ENCODE assay signal across 11 mouse cellular contexts in genomic region chr7:30412735-30413147, GRCm38 (mm10). TPM values are rescaled to one million over a fixed set of nuclear protein-coding genes. Genes with fewer than 3 reads are reported as not detected.
DNase-seq lines count a peak whose midpoint lies in the region; ATAC-seq and TF ChIP-seq lines count a peak whose summit lies in the region.
"Had no signal": no experiment of that assay in that cellular context is flagged by ENCODE, and none has a peak within 500 bp of the region (broad histone marks: within the 10 kb centered on the region; RNA-seq: fewer than 3 reads in every experiment).

No protein-coding gene starts in this region.

- no peak for TF ChIP-seq CTCF in liver, embryonic 14.5 days (IDR thresholded peaks at IDR 0.05; ENCODE audit: low read depth)

- WGBS in liver, embryonic 14.5 days (ENCODE audit: insufficient replicate concordance) = 6% methylated on average over 4 of the region's 4 CpGs
- WGBS in hindbrain, embryonic 10.5 days = 54% methylated on average over 4 of the region's 4 CpGs
- 53% methylated on average over 3 of the region's 4 CpGs for WGBS in forebrain, embryonic 14.5 days

- peak; percentile 71 for DNase-seq in 416B (ENCODE audit: low read depth)
- peak; percentile 70 to 75 for DNase-seq in B cell, adult 2 months
- no peak for DNase-seq in liver, embryonic 14.5 days (ENCODE audit: low read depth in 3 of 3, low spot score in 3 of 3)
- peak; percentile 61 to 71 for DNase-seq in spleen, postnatal 36 days (ENCODE audit: low spot score in 2 of 2)
- DNase-seq in hindbrain, embryonic 10.5 days (ENCODE audit: low spot score) = no peak
- DNase-seq in forebrain, embryonic 14.5 days (ENCODE audit: low spot score) = no peak
- DNase-seq in neural tube, embryonic 10.5 days (ENCODE audit: extremely low spot score, low spot score) = no peak
- DNase-seq: adrenal gland, postnatal 14 days; cerebellum, postnatal 10 days; right cerebral cortex, adult 18-20 months had no signal

- H3K9ac ChIP-seq in liver, embryonic 14.5 days (replicated peaks) = no peak overlapping the region
- H3K9ac ChIP-seq in forebrain, embryonic 14.5 days (ENCODE audit: low read length) = no peak overlapping the region

- TF ChIP-seq EP300 in liver, embryonic 14.5 days (IDR thresholded peaks at IDR 0.05; ENCODE audit: low read depth) = no peak

- H3K4me3 ChIP-seq in liver, embryonic 14.5 days (ENCODE audit: insufficient read depth in 1 of 2, low read depth in 2 of 2, low read length in 2 of 2) = no peak overlapping the region
- no peak overlapping the region for H3K4me3 ChIP-seq in hindbrain, embryonic 10.5 days
- no peak overlapping the region for H3K4me3 ChIP-seq in forebrain, embryonic 14.5 days (ENCODE audit: low read depth, low read length)
- H3K4me3 ChIP-seq: erythroblast, embryonic 14.5 days had no signal

- peak; percentile 18; the same call in 1 of the 2 replicates for ATAC-seq in liver, embryonic 14.5 days (ENCODE audit: insufficient read depth)
- no peak for ATAC-seq in forebrain, embryonic 14.5 days

- no peak overlapping the region for H3K27ac ChIP-seq in liver, embryonic 14.5 days
- H3K27ac ChIP-seq in hindbrain, embryonic 10.5 days = no peak overlapping the region
- H3K27ac ChIP-seq in forebrain, embryonic 14.5 days (ENCODE audit: low read depth, low read length) = no peak overlapping the region

- no peaks in the 10 kb centered on the region for H3K36me3 ChIP-seq in liver, embryonic 14.5 days (replicated peaks; ENCODE audit: control insufficient read depth, insufficient read depth, low read depth)
- no peaks in the 10 kb centered on the region for H3K36me3 ChIP-seq in hindbrain, embryonic 10.5 days
- H3K36me3 ChIP-seq in forebrain, embryonic 14.5 days (ENCODE audit: control insufficient read depth, insufficient read depth, low read length) = no peaks in the 10 kb centered on the region

- H3K9me3 ChIP-seq in liver, embryonic 14.5 days (ENCODE audit: control insufficient read depth, low read length) = no peaks in the 10 kb centered on the region
- no peaks in the 10 kb centered on the region for H3K9me3 ChIP-seq in hindbrain, embryonic 10.5 days
- H3K9me3 ChIP-seq in forebrain, embryonic 14.5 days (replicated peaks; ENCODE audit: control insufficient read depth, low read length) = no peaks in the 10 kb centered on the region

- peaks cover 0 to 5% of the 10 kb centered on the region in 2 experiments; a peak in 1 of 4 replicates for H3K4me1 ChIP-seq in liver, embryonic 14.5 days (replicated peaks; ENCODE audit: control insufficient read depth in 2 of 2, insufficient read depth in 2 of 2, low read length in 1 of 2)
- H3K4me1 ChIP-seq in hindbrain, embryonic 10.5 days (replicated peaks) = no peaks in the 10 kb centered on the region
- H3K4me1 ChIP-seq in forebrain, embryonic 14.5 days (ENCODE audit: control insufficient read depth, insufficient read depth, low read length) = no peaks in the 10 kb centered on the region

- no peaks in the 10 kb centered on the region for H3K27me3 ChIP-seq in liver, embryonic 14.5 days (ENCODE audit: control insufficient read depth, insufficient read depth, low read length)
- 0 out of 2 replicates have a peak, but pooled peaks cover 8% of the 10 kb centered on the region for H3K27me3 ChIP-seq in hindbrain, embryonic 10.5 days (ENCODE audit: insufficient read depth, poor library complexity, severe bottlenecking)
- H3K27me3 ChIP-seq in forebrain, embryonic 14.5 days (replicated peaks; ENCODE audit: control insufficient read depth, insufficient read depth, low read length) = no peaks in the 10 kb centered on the region

- H3K4me2 ChIP-seq in liver, embryonic 14.5 days (ENCODE audit: low read depth) = no peak overlapping the region
- no peak overlapping the region for H3K4me2 ChIP-seq in forebrain, embryonic 14.5 days (ENCODE audit: low read length)

RNA-seq across cellular contexts. Expression of gene Tyrobp, which starts 0.8 kb away (rescaled TPM):
- polyA plus RNA-seq in liver, embryonic 14.5 days (2012; rRNA removed) = 78.3 and 95.0 TPM in 2 replicates
- polyA plus RNA-seq in liver, embryonic 14.5 days (2014; fragmentation: Nextera tagmentation; extraction: Ambion mirVana) = 105 and 113 TPM in 2 replicates
- polyA plus RNA-seq in hindbrain, embryonic 10.5 days (2016; fragmentation: Nextera tagmentation; extraction: Ambion mirVana) = 16.9 and 27.9 TPM in 2 replicates
- 31.1 and 31.3 TPM in 2 replicates for polyA plus RNA-seq in forebrain, embryonic 14.5 days (2014; fragmentation: Nextera tagmentation; extraction: Ambion mirVana)

RNA-seq across cellular contexts. Expression of gene Hcst, which starts 6.9 kb away (rescaled TPM):
- polyA plus RNA-seq in liver, embryonic 14.5 days (2012; rRNA removed) = 3.3 and 4.7 TPM in 2 replicates
- 4.5 and 4.9 TPM in 2 replicates for polyA plus RNA-seq in liver, embryonic 14.5 days (2014; fragmentation: Nextera tagmentation; extraction: Ambion mirVana)
- 0.55 and 0.57 TPM in 2 replicates for polyA plus RNA-seq in hindbrain, embryonic 10.5 days (2016; fragmentation: Nextera tagmentation; extraction: Ambion mirVana)
- 0.61 TPM in 1 of 2 replicates, not detected in the other for polyA plus RNA-seq in forebrain, embryonic 14.5 days (2014; fragmentation: Nextera tagmentation; extraction: Ambion mirVana)
- polyA plus RNA-seq: erythroblast, embryonic 14.5 days had no signal

RNA-seq across cellular contexts. Expression of gene Nfkbid, which starts 8.8 kb away (rescaled TPM):
- polyA plus RNA-seq in liver, embryonic 14.5 days (2012; rRNA removed) = 0.92 and 1.2 TPM in 2 replicates
- 0.69 and 1.1 TPM in 2 replicates for polyA plus RNA-seq in liver, embryonic 14.5 days (2014; fragmentation: Nextera tagmentation; extraction: Ambion mirVana)
- 1.5 and 1.7 TPM in 2 replicates for polyA plus RNA-seq in hindbrain, embryonic 10.5 days (2016; fragmentation: Nextera tagmentation; extraction: Ambion mirVana)
- polyA plus RNA-seq in forebrain, embryonic 14.5 days (2014; fragmentation: Nextera tagmentation; extraction: Ambion mirVana) = 1.2 and 1.4 TPM in 2 replicates

RNA-seq across cellular contexts. Expression of gene Aplp1, which starts 32.6 kb away (rescaled TPM):
- 2.9 and 4.0 TPM in 2 replicates for polyA plus RNA-seq in liver, embryonic 14.5 days (2012; rRNA removed)
- polyA plus RNA-seq in liver, embryonic 14.5 days (2014; fragmentation: Nextera tagmentation; extraction: Ambion mirVana) = 3.5 and 4.5 TPM in 2 replicates
- 69.7 and 184 TPM in 2 replicates for polyA plus RNA-seq in hindbrain, embryonic 10.5 days (2016; fragmentation: Nextera tagmentation; extraction: Ambion mirVana)
- 467 and 579 TPM in 2 replicates for polyA plus RNA-seq in forebrain, embryonic 14.5 days (2014; fragmentation: Nextera tagmentation; extraction: Ambion mirVana)

RNA-seq across cellular contexts. Expression of gene Kirrel2, which starts 44.7 kb away (rescaled TPM):
- 0.10 and 0.30 TPM in 2 replicates for polyA plus RNA-seq in liver, embryonic 14.5 days (2012; rRNA removed)
- polyA plus RNA-seq in liver, embryonic 14.5 days (2014; fragmentation: Nextera tagmentation; extraction: Ambion mirVana) = 0.18 TPM in 1 of 2 replicates, not detected in the other
- polyA plus RNA-seq in hindbrain, embryonic 10.5 days (2016; fragmentation: Nextera tagmentation; extraction: Ambion mirVana) = 11.8 and 35.0 TPM in 2 replicates
- polyA plus RNA-seq in forebrain, embryonic 14.5 days (2014; fragmentation: Nextera tagmentation; extraction: Ambion mirVana) = 0.65 and 0.79 TPM in 2 replicates

Comparison
In these comparisons a context has a peak if more than half of its experiments do, and no peak if none do; other contexts are left out.
1. DNase-seq: peak in 416B (single experiment), B cell, adult 2 months (2 of 2) and spleen, postnatal 36 days (2 of 2); none in liver, embryonic 14.5 days (0 of 3), hindbrain, embryonic 10.5 days (single experiment), forebrain, embryonic 14.5 days (single experiment) and neural tube, embryonic 10.5 days (single experiment).